Mouse (Mus musculus): ENCODE measurements around the gene Bcl2l11. TPM values are rescaled to one million over a fixed set of nuclear protein-coding genes. Genes with fewer than 3 reads are reported as not detected.
"Not testable (repeated sequence)": the region's sequence is repeated elsewhere in the genome, so short reads cannot be mapped to it uniquely, and the experiment has no call there.

Gene Bcl2l11
- total RNA-seq, 2 experiments from 2014 or later: 26.0 to 38.4 TPM

DNA sequence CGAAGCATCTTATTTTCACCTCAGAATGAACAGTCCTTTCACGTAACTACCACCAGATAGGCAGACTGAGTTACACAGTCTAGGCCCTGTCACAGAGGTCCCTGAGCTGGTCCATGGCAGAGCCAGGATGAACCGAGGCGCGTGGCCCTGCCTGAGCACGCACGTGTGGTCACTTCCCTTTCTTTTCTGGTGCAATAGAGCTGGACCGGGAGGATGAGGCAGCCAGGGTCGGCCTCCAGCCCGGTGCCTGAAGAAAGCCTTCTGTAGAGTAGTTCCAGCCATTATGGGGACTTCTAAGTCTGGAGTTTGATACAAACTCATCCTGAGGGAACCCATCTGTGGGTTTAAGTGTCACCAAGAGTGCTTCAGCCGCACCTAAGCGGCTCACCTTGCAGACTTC lies 42.1 kb downstream of the Bcl2l11 start:
- DNase-seq: no peak
- intact Hi-C loops (cut with DNase I): no loop called here

DNA sequence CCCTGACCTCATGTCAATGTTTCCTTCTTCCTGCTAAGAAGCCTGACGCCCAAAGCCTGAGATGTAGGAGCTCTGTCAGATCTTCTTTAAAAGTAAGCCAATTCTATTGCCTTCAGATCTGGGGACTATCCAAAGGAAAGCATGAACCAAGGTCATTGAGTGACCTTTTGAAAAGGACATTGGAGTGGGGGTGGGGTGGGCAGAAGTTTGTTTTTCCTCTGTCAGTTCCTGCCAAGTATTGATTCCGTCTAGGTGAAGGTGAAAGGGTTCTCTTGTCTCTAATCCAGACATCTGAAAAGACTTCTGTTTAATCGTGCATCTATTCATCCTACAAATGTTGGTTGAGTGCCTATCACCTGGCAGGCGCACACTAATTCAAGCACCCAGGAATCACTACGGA lies 43.6 kb downstream of the Bcl2l11 start:
- no peak for DNase-seq
- intact Hi-C loops (cut with DNase I): no loop called here

DNA sequence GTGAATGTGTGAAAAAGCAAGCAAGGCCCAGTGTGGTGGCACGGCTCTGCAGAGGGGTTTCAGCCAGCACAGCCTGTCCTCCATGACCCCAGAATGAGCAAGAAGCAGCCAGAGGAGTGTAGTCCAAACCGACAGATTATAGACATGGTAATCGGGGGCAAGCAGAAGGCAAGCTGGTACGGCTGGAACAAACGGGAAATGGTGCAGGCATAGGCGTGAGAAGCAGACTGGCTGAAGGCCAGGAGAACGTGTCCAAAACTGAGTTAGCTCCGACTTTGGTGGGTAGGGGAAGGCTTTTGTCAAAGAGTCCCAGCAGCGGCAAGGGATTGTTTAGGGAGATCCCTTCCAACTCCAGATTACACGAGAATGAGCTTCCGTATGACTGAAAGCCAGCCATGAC lies 44.1 kb downstream of the Bcl2l11 start:
- DNase-seq: no peak
- intact Hi-C loops (cut with DNase I): no loop called here

DNA sequence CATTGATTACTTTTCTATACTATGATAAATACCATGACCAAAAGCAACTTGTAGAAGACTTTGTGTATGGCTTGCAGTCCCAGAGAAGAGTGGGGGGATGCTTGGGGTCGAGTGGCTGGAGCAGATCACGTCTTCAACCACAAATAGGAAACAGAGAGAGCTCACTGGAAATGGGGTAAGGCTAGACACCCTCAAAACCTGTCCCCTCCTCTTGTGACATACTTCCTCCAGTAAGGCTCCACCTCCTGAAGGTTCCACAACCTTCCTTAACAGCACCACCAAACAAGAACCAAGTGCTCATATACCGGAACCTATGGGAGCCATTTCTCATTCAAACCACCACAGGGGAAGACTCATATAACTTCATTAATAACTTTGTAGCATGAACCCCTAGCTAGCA lies 44.8 kb downstream of the Bcl2l11 start:
- DNase-seq: no peak
- intact Hi-C loops (cut with DNase I): no loop called here

DNA sequence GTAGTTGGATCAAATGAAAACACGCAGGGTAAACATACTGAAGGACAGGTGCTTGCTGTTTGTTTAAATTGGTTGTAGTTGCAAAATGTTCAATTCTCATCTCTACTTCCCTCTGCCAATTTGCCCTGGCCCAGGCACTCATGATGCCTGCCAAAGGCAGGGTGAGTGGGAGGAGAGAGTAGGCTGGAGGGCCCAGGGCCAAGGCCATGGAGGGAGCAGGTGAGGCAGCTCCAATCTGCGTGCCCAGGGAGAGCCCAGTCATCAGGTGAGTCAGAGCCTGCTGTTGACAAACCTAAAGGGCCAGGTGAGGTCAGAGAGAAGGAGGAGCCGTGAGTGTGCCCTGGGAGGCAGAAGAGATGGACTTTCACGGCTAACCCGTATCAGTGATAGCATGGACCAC lies 46.4 kb downstream of the Bcl2l11 start:
- peak; percentile 78 to 79 for DNase-seq
- intact Hi-C loops (cut with DNase I): no loop called here

DNA sequence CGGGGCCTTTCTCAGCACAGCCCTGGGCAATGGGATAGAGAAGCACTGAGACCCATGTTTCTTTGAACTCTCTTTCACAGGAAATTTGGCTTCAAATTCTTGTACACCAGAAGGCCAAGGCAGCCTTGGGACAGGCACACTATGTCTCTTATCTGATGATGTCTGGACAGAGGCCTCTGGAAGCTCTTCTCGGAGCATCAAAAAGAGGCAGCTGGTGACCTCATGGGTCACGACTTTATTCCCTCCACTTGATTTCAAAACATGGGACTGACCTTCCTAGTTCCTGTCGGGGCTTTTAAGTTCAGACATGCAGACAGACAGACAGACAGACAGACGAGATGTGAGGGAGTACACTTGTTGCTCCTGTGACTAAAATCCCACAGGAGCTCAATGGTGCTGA lies 48.3 kb downstream of the Bcl2l11 start:
- intact Hi-C loops (cut with DNase I): no loop called here
- no peak for DNase-seq

DNA sequence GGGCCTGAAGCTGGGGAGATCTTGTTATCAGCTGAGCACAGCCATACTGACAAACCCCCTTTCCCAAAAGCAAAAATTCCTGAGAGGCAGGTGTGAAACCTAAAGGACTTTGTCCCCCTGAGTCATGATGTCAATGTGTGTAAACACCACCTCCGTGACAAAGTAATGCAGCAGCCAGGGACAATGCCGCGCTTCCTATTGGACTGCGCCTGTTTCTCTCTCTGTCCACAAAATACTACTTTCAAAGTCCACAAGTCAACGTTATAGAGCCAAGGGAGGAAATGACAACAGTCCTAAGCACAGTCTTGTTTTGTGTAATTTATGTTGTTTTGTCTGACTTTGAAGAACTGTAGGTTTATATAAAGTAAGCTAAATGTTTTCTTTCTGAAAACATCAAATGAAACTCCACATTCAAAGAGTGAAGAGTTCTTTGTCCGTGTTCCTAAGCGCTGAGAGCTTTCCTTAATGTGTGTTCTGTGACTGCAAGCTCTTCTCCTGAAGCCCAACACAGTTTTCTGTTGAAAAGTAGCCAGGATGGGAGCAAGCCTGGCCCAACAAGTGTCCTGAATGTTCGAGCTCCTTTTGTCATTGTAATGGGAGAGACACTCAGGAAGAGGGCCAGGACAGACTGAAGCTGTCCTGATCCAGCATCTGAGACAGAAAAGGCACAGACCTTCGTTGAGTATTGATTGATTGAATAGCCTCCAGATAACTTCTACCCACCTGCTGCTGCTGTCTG lies 48.9 kb downstream of the Bcl2l11 start:
- DNase-seq: no peak
- intact Hi-C loops (cut with DNase I): loop anchor here (5.0 kb wide), 1 partner anchor 218 kb away; no protein-coding TSS in a partner anchor

DNA sequence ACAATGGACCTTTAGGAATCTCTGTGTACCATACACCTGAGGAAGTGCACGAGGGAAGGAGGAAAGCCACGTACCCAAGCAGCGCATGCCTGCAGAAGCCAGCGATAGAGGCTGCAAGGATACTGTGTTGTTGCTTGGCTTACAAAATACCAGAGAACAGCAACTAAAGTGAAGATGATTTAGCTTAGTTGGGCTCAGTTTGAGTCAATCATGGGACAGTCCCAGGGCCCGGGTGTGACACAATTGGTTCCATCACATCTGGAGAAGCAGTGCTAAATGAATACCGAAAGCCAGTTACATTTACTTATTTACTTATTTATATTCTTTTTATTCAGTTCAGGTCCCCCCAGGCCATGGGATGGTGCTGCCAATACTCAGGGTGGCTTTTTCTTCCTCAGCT lies 49.8 kb downstream of the Bcl2l11 start:
- intact Hi-C loops (cut with DNase I): loop anchor here (2.0 to 5.0 kb wide), 2 partner anchors 49 to 217 kb away; partner anchors contain the start of gene Bcl2l11

DNA sequence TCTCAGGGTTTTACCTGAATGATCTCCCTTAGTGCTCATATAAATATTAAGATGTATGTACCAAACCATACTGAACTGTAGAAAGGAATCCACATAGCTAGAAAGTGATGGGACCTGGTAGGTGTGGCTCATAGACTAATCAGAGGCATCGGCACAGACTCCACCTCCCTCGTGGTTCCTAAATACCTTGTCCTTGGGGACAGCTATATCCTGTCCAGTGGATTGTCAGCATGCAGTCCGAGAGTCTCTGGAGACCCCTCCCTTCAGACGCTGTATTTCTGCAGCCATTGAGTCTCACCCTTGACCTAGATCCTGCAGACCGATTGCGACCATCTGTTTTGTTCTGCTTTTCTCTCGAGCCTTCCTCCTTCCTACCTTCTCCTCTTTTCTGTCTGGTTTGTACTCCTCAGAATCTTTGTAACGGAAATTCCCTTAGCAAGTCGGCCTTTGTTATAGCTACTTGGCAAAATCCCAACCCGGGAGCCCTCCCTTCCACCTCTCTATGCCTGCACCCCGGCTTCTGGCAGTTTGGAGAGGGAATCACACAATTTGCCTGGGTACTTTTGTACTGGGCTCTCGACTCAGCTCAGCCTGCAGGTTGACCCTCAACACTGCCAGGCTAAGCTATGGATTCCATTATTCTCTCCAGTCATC lies 50.7 kb downstream of the Bcl2l11 start:
- DNase-seq: peak in 1 of 2 experiments; percentile 55
- intact Hi-C loops (cut with DNase I): loop anchor here (2.0 to 5.0 kb wide), 2 partner anchors 50 to 216 kb away; partner anchors contain the start of gene Bcl2l11

More for the DNA sequence above, 49.8 kb downstream of the Bcl2l11 start:
- no peak for DNase-seq

DNA sequence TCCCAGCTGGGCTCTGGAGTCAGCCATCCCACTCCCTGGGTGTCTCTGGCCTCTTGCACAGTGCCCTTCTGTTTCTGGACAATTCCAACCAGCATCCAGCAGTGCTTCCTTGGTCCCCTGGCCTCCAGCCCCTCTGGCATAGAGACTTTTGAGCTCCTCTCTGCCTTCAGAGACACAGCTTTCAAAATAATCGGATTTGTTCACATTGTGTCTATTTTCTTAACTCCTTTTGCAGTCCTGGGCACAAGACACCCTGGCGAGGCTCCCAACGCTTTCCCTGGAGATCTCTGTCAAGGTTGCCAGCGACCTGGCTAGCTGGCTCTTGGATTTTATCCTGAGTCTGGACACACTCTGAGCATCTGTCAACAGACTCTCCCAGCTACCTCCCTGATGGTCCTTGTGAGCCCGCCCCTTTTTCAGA lies 51.4 kb downstream of the Bcl2l11 start:
- peak; percentile 57 to 71 for DNase-seq
- intact Hi-C loops (cut with DNase I): loop anchor here (2.0 to 5.0 kb wide), 2 partner anchors 50 to 215 kb away; partner anchors contain the start of gene Bcl2l11

DNA sequence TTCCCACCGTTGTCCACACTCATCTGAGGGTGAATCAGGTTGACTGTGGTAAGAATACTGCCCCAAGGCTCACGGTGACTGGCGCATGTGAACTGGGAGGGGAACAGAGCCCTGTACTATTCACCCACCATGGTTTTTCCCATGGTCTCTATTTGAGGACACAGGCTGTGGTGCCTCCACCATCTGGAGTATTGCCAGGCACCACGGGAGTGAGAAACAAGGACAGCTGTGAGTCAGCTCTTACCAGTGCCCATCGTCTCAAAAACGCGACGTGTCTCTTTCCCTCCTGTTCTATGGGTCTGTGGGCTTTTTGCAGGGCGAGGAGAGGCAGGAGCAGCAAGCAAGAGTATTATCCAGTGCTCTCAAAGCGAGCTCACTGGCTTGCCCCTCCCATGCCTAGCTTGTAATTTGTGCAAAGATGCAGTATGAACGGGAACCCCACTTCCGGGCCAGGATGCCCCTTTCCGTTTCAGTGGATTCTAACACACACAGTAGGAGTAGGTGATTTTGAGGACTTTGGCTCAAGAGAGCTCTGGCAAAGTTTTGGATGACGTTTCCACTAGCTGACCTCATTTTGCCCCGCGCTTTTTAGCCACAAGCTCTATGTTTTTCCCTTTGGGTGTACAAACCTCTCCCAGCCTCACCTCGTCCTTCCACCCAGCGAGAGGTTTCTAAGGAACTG lies 53.4 kb downstream of the Bcl2l11 start:
- DNase-seq: no peak
- intact Hi-C loops (cut with DNase I): loop anchor here (5.0 kb wide), 1 partner anchor 213 kb away; no protein-coding TSS in a partner anchor

DNA sequence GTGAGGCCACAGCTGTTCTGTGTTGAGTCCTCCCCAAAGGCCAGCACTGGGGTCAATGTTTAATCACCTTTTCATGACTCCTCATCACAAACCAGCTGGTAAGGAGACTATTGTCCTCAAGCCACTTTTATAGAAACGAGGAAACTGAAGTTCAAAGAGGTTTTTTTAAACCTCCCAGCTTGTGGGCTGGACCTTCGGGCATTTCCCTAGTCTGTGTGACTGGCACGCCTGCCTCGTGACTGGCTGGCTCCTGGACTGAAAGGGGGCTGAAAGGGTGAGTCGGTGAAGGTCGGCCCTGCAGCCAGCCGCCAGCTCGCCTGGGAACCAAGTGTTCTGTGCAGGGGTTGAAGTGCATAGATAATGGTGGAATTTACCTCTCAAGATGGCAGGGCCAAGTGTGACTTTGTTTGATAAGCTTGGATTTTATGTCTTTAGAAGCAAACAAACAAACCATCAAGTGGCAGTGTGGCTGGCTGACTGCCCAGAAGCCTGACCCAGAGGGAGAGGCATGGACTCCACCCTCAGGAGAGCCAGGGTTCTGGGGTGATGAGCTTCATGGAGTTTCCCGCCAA lies 54.1 kb downstream of the Bcl2l11 start:
- peak; percentile 83 to 88 for DNase-seq

DNA sequence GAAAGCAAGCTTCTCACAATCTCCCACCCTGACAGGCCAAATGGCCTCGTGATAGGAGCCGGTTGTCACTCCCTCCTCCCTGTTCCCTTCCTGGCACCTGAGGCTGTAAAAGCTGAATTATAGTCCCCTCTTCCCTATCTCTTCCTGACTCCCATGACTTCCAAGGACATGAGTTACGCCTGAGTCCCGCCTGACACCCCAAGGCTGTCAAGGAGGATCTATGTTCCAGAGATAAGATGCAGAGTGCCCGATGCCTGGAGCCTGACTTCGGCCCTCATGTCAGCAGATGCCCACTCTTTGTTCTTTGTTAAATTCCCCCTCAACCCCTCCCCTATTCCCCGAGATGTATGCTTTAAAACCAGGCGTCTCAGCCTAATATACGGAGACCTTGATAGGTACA lies 56.3 kb downstream of the Bcl2l11 start:
- DNase-seq; intact Hi-C loops (cut with DNase I): not testable (repeated sequence)

More for the DNA sequence above, 54.1 kb downstream of the Bcl2l11 start:
- intact Hi-C loops (cut with DNase I): loop anchor here (5.0 kb wide), 1 partner anchor 212 kb away; no protein-coding TSS in a partner anchor

DNA sequence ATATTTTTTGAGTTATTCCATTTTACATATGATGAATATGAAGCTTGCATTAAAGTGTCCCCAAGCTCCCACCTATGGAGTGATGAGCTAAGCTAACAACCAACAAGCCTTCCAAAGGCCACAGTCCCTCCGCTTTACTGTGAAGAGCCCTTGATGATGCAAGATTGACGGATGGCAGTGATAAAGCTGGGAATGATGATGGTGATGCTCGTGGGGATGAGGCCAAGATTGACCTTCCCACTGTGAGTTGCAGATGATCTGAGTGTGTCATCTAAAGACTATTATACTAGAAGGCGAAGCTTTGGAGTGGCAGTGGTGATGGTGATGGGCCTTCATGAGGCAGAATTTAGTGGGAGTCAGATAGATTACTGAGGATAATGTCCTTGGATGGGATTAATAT lies 56.9 kb downstream of the Bcl2l11 start:
- intact Hi-C loops (cut with DNase I): no loop called here
- no peak for DNase-seq

DNA sequence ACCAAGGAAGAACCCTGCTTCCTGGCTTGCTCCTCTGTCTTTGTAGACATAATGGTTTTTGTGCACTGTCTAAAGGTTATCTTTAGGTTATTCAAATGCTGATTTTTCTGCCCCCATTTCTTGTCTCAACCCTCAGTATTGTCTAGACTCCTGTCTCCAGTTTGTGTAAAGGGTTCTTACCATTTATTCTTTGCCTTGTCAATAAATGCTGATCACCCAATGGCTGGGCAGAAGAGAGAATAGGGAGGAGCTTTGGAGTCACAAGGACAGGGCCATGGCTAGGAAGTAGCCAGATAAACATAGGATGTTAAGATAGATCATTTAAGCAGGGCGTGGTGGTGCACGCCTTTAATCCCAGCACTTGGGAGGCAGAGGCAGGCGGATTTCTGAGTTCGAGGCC lies 57.9 kb downstream of the Bcl2l11 start:
- no peak for DNase-seq
- intact Hi-C loops (cut with DNase I): no loop called here

DNA sequence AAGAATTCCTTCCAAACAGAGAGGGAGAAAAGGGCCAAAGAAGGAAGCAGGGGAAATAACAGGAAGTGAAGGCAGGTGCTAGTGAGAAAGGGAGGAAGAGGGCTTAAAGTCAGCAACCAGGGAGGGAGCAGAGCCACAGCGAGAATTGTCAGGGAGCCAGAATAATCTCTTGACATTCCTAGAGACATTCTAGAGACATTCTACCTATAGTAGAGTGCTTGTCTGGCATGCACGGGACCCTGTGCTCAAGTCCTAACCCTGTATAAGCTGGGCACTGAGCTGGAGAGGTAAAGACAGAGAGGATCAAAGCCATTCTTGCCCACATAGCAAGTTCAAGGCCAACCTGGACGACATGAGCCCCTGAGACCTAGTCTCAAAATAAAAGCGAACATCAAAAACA lies 60.1 kb downstream of the Bcl2l11 start:
- intact Hi-C loops (cut with DNase I): loop anchor here (2.0 kb wide), 1 partner anchor 47 kb away; no protein-coding TSS in a partner anchor
- no peak for DNase-seq

DNA sequence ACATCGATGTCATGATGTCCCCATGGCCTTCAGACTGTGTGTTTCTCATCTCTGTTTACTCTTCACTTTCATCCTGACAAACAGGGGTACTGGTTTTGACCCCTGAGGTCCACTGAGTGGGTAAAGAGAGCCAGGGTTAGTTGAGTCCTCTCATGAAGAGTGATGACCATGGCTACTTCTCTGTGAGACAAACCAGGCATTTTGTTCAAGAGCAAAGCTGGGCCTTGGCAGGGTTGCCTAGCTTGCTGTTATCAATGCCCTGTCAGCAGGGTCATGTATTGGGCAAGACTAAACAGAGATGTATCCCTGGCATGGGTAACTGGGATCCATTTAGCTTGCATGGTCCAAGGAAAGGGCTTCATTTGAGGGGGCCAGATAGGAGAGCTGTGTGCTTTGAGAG lies 61.4 kb downstream of the Bcl2l11 start:
- DNase-seq: peak; percentile 85 to 88
- intact Hi-C loops (cut with DNase I): loop anchor here (2.0 kb wide), 1 partner anchor 48 kb away; no protein-coding TSS in a partner anchor

DNA sequence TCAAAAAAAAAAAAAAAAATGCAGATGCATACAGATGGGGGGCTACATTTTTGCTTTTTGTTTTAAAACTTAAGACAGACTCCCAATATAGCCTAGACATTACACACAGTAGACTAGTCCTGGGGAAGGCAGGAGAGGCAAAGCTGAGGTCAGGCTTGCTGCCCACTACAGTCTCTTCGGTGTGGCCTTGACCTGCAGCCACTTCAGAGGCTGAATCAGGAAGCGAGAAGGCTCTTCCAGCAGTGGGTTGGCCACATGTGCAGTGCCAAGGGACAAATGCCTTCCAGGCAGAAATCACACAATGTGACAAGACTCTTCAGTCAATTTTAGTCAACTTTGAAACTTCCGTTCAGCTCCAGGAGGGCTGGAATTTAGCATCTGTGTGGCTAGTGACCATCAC lies 62.6 kb downstream of the Bcl2l11 start:
- no peak for DNase-seq
- intact Hi-C loops (cut with DNase I): loop anchor here (2.0 kb wide), 1 partner anchor 50 kb away; no protein-coding TSS in a partner anchor

DNA sequence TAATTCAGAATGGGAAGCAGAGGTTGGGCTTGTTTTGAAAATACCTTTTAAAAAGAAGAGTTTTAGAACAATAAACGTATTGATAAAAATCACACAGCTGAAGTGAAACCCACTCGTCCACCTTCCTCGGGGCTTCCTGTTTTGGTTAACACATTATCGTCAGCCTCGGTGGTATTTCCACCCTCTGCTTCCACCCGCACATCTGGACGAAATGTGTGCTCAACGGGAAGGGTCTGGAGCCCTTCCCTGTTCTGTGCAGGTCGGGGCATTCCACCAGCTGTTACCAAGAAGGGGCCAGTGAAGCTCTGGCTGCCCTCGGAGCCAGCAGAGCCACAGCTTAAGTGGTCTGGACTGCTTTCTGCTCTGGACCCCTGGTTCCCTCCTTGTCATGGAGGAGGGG lies 63.9 kb downstream of the Bcl2l11 start:
- intact Hi-C loops (cut with DNase I): loop anchor here (2.0 kb wide), 1 partner anchor 49 kb away; no protein-coding TSS in a partner anchor
- no peak for DNase-seq

DNA sequence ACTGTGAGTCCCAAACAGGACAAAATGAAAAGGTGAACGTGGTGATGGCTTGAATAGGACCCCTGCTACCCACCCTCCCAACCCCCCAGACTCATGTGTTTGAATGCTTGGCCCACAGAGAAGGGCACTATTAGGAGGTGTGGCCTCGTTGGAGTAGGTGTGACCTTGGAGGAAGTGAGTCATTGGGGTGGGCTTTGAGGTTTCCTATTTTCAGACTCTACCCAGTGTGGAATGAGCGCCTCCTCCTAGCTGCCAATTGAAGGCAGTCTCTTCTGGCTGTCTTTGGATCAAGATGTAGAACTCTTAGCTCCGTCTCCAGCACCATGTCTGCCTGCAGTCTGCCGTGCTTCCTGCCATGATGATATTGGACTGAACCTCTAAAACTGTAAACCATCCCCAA lies 64.4 kb downstream of the Bcl2l11 start:
- no peak for DNase-seq

DNA sequence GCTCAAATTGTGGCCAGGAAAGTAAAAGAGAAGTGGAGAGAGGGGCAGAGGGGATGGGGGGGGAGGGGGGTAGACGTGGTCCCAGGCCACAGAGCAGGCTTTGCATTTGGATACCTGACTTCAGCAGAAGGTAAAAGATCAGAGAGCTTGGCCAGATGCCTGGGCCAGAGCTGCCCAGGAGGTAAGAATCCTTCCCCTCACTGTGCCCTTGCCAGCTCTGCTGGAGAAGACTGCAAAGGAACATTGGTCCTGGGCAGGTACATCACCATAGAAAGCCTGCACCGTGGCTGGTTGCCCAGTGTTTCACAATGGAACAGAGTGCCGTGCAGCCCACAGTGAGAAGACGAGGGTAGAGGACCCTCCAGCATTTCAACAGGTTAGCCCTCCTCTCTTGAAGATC lies 67.6 kb downstream of the Bcl2l11 start:
- intact Hi-C loops (cut with DNase I): no loop called here
- no peak for DNase-seq

More for the DNA sequence above, 64.4 kb downstream of the Bcl2l11 start:
- intact Hi-C loops (cut with DNase I): no loop called here

All from heart, postnatal 10 days (tissue).